Mouse (Mus musculus) stomach, embryonic 16.5 days (tissue): ENCODE data around the gene Slc9a3r1. TPM values are rescaled to one million over a fixed set of nuclear protein-coding genes. Genes with fewer than 3 reads are reported as not detected.

Experiments
- ATAC-seq: fragments of 200-750 bp; cut with Nextera tagmentation; 2 replicates; pipeline ENCODE4 v1.8.0; 2017; ENCODE audit warnings: moderate number of reproducible peaks, moderate TSS enrichment; ENCODE audit not compliant: insufficient read depth, low FRiP score
- H3K27ac ChIP-seq: fragments of 300-500 bp; sonication (generic); 2 replicates; pipeline ENCODE4 v1.5.1; 2014; ENCODE audit warnings: low read length
- H3K27me3 ChIP-seq: fragments of 300-500 bp; sonication (generic); 2 replicates; pipeline ENCODE4 v1.6.1; 2014; ENCODE audit warnings: low read length, control low read depth, mixed read lengths; ENCODE audit not compliant: control insufficient read depth, insufficient read depth
- H3K36me3 ChIP-seq: fragments of 300-500 bp; sonication (generic); 2 replicates; pipeline ENCODE4 v1.6.1; 2014; ENCODE audit warnings: low read length; ENCODE audit not compliant: control insufficient read depth, insufficient read depth
- H3K4me1 ChIP-seq: fragments of 300-500 bp; sonication (generic); 2 replicates; pipeline ENCODE4 v1.6.1; 2014; ENCODE audit warnings: low read length, control low read depth, mixed read lengths; ENCODE audit not compliant: control insufficient read depth, insufficient read depth
- H3K4me2 ChIP-seq: fragments of 300-500 bp; sonication (generic); 2 replicates; pipeline ENCODE4 v1.6.1; 2014; ENCODE audit warnings: low read depth, low read length, mixed read lengths
- H3K4me3 ChIP-seq: fragments of 300-500 bp; sonication (generic); replicated peaks from 2 replicates; pipeline ENCODE4 v1.5.1; 2014; ENCODE audit warnings: mild to moderate bottlenecking, low read length
- H3K9ac ChIP-seq: fragments of 300-500 bp; sonication (generic); 2 replicates; pipeline ENCODE4 v1.6.1; 2014; ENCODE audit warnings: low read length
- H3K9me3 ChIP-seq: fragments of 300-500 bp; sonication (generic); replicated peaks from 2 replicates; pipeline ENCODE4 v1.6.1; 2016; ENCODE audit warnings: low read length, control low read depth; ENCODE audit not compliant: control insufficient read depth
- WGBS: fragments of 180-500 bp; shearing (Covaris S2); extraction: QIAGEN DNeasy Blood & Tissue Kit; methylation state at CpG from one replicate; pipeline ENCODE4 v1.1.7; 2014; 5-methylcytosine and 5-hydroxymethylcytosine counted together
- polyA plus RNA-seq: library from polyadenylated mRNA; unstranded; fragments of >200 nt; fragmentation: Nextera tagmentation; extraction: Ambion mirVana; gene quantifications from 2 replicates; pipeline ENCODE4 v1.2.1, GENCODE M21; 2015

The Slc9a3r1 gene
- polyA plus RNA-seq, 1 experiment from 2014 or later = 136 TPM

GRCm38 (mm10) chr11:115224889-115225288, 61.7 kb downstream of the Slc9a3r1 start:
- H3K4me3 ChIP-seq = no peak overlapping the region
- H3K9me3 ChIP-seq = no peaks in the 10 kb centered on the region
- no peak overlapping the region for H3K4me2 ChIP-seq
- no peak overlapping the region for H3K9ac ChIP-seq
- WGBS = 47% methylated on average over 8 of the region's 8 CpGs
- no peaks in the 10 kb centered on the region for H3K36me3 ChIP-seq
- peaks cover 13% of the 10 kb centered on the region for H3K4me1 ChIP-seq
- 0 out of 2 replicates have a peak, but pooled peaks cover 4% of the 10 kb centered on the region for H3K27me3 ChIP-seq
- ATAC-seq = no peak
- H3K27ac ChIP-seq = no peak overlapping the region

- Histone ChIP-seq H3K4me1 (peaks cover 13% of the 10 kb centered on the region), H3K4me2 (no peak overlapping the region), H3K4me3 (no peak overlapping the region), H3K9ac (no peak overlapping the region), H3K27ac (no peak overlapping the region), H3K9me3 (no peaks in the 10 kb centered on the region), H3K36me3 (no peaks in the 10 kb centered on the region), H3K27me3 (0 out of 2 replicates have a peak, but pooled peaks cover 4% of the 10 kb centered on the region)
- WGBS = 85% methylated on average over 6 of the region's 6 CpGs
- no peak for ATAC-seq
These were observed 62.2 kb downstream of the Slc9a3r1 start for GRCm38 (mm10) chr11:115225301-115225700.

- Histone ChIP-seq H3K4me1 (peaks cover 18% of the 10 kb centered on the region), H3K36me3 (no peaks in the 10 kb centered on the region), H3K4me3 (no peak overlapping the region), H3K27me3 (0 out of 2 replicates have a peak, but pooled peaks cover 4% of the 10 kb centered on the region), H3K9ac (no peak overlapping the region), H3K9me3 (no peaks in the 10 kb centered on the region), H3K4me2 (no peak overlapping the region), H3K27ac (no peak overlapping the region)
- no peak for ATAC-seq
- WGBS = 69% methylated on average over 14 of the region's 14 CpGs
These were observed 63.8 kb downstream of the Slc9a3r1 start for GRCm38 (mm10) chr11:115226811-115227491.

GRCm38 (mm10) chr11:115227640-115228039, 64.5 kb downstream of the Slc9a3r1 start:
- no peak for ATAC-seq
- Histone ChIP-seq H3K4me2 (no peak overlapping the region), H3K9me3 (no peaks in the 10 kb centered on the region), H3K9ac (no peak overlapping the region), H3K4me3 (no peak overlapping the region), H3K27me3 (0 out of 2 replicates have a peak, but pooled peaks cover 4% of the 10 kb centered on the region), H3K4me1 (peaks cover 16% of the 10 kb centered on the region), H3K27ac (no peak overlapping the region), H3K36me3 (no peaks in the 10 kb centered on the region)
- WGBS = 53% methylated on average over 12 of the region's 12 CpGs

- Histone ChIP-seq H3K27me3 (0 out of 2 replicates have a peak, but pooled peaks cover 4% of the 10 kb centered on the region), H3K4me3 (no peak overlapping the region), H3K27ac (no peak overlapping the region), H3K9ac (no peak overlapping the region), H3K4me2 (no peak overlapping the region), H3K9me3 (no peaks in the 10 kb centered on the region), H3K4me1 (peaks cover 14% of the 10 kb centered on the region), H3K36me3 (no peaks in the 10 kb centered on the region)
- ATAC-seq = no peak
- WGBS = 56% methylated on average over 7 of the region's 7 CpGs
These were observed 65.3 kb downstream of the Slc9a3r1 start for GRCm38 (mm10) chr11:115228430-115228829.

- Histone ChIP-seq H3K4me3 (no peak overlapping the region), H3K9ac (no peak overlapping the region)
- WGBS = 51% methylated on average over 15 of the region's 15 CpGs
These were observed 66.1 kb downstream of the Slc9a3r1 start for GRCm38 (mm10) chr11:115229021-115229930.

More at GRCm38 (mm10) chr11:115229021-115229930, 66.1 kb downstream of the Slc9a3r1 start:
- Histone ChIP-seq H3K4me1 (peaks cover 14% of the 10 kb centered on the region), H3K4me2 (no peak overlapping the region), H3K9me3 (no peaks in the 10 kb centered on the region), H3K27ac (no peak overlapping the region), H3K36me3 (no peaks in the 10 kb centered on the region), H3K27me3 (0 out of 2 replicates have a peak, but pooled peaks cover 4% of the 10 kb centered on the region)
- no peak for ATAC-seq

Other genes starting within 250 kb of the Slc9a3r1 start
- 0.74 and 1.2 TPM in 2 replicates for gene Cd300lb, start 229.0 kb upstream of the Slc9a3r1 start, polyA plus RNA-seq
- not detected in 2 replicates for gene Cd300c, start 194.2 kb upstream of the Slc9a3r1 start, polyA plus RNA-seq
- 0.46 and 0.67 TPM in 2 replicates for gene Cd300ld, start 173.4 kb upstream of the Slc9a3r1 start, polyA plus RNA-seq
- gene Cd300c2, start 161.5 kb upstream of the Slc9a3r1 start, polyA plus RNA-seq = 2.2 and 3.8 TPM in 2 replicates
- not detected in 2 replicates for gene Cd300ld2, start 147.1 kb upstream of the Slc9a3r1 start, polyA plus RNA-seq
- not detected in 2 replicates for gene Cd300ld4, start 136.3 kb upstream of the Slc9a3r1 start, polyA plus RNA-seq
- gene Cd300ld5, start 125.6 kb upstream of the Slc9a3r1 start, polyA plus RNA-seq = not detected in 2 replicates
- gene Cd300ld3, start 114.9 kb upstream of the Slc9a3r1 start, polyA plus RNA-seq = not detected in 2 replicates
- gene Cd300e, start 101.2 kb upstream of the Slc9a3r1 start, polyA plus RNA-seq = 0.26 TPM in 1 of 2 replicates, not detected in the other
- 2.2 and 2.3 TPM in 2 replicates for gene Rab37, start 71.9 kb upstream of the Slc9a3r1 start, polyA plus RNA-seq
- gene Cd300lf, start 29.3 kb upstream of the Slc9a3r1 start, polyA plus RNA-seq = 2.0 and 3.4 TPM in 2 replicates
- 8.3 and 9.7 TPM in 2 replicates for gene Tmem104, start 24.1 kb downstream of the Slc9a3r1 start, polyA plus RNA-seq
- 21.8 and 23.4 TPM in 2 replicates for gene Nat9, start 24.5 kb downstream of the Slc9a3r1 start, polyA plus RNA-seq
- not detected in 2 replicates for gene Grin2c, start 103.9 kb downstream of the Slc9a3r1 start, polyA plus RNA-seq
- gene Fdxr, start 113.7 kb downstream of the Slc9a3r1 start, polyA plus RNA-seq = 15.4 and 15.9 TPM in 2 replicates
- 1.6 and 1.7 TPM in 2 replicates for gene Fads6, start 134.3 kb downstream of the Slc9a3r1 start, polyA plus RNA-seq
- gene Otop2, start 143.8 kb downstream of the Slc9a3r1 start, polyA plus RNA-seq = 1.9 and 2.5 TPM in 2 replicates
- gene Ush1g, start 158.7 kb downstream of the Slc9a3r1 start, polyA plus RNA-seq = 0.62 and 0.76 TPM in 2 replicates
- gene Otop3, start 171.4 kb downstream of the Slc9a3r1 start, polyA plus RNA-seq = 4.6 and 8.4 TPM in 2 replicates
- gene Hid1, start 204.4 kb downstream of the Slc9a3r1 start, polyA plus RNA-seq = 44.0 and 46.2 TPM in 2 replicates
- 6.1 and 6.6 TPM in 2 replicates for gene Cdr2l, start 218.6 kb downstream of the Slc9a3r1 start, polyA plus RNA-seq
- 160 and 162 TPM in 2 replicates for gene Mrpl58, start 240.4 kb downstream of the Slc9a3r1 start, polyA plus RNA-seq